In genomic region chr13:55444937-55445315, GRCm38 (mm10) we compare ENCODE assay signal across 8 mouse cellular contexts. TPM values are rescaled to one million over a fixed set of nuclear protein-coding genes. Genes with fewer than 3 reads are reported as not detected.
DNase-seq lines count a peak whose midpoint lies in the region; ATAC-seq lines count a peak whose summit lies in the region.

TSS of gene Grk6 (plus strand) at chr13:55445072.

- no peaks in the 10 kb centered on the region for H3K9me3 ChIP-seq in heart, embryonic 10.5 days
- no peaks in the 10 kb centered on the region for H3K9me3 ChIP-seq in kidney, embryonic 15.5 days (replicated peaks)

- peak within 1 kb of the TSS; percentile 85 for H3K4me3 ChIP-seq in heart, embryonic 10.5 days
- peak within 1 kb of the TSS; percentile 93 for H3K4me3 ChIP-seq in kidney, embryonic 15.5 days (replicated peaks)

- H3K36me3 ChIP-seq in heart, embryonic 10.5 days = peaks cover 10% of the 10 kb centered on the region
- H3K36me3 ChIP-seq in kidney, embryonic 15.5 days = peaks cover 11% of the 10 kb centered on the region

- H3K9ac ChIP-seq in kidney, embryonic 15.5 days = peak within 1 kb of the TSS; percentile 100

- H3K4me1 ChIP-seq in heart, embryonic 10.5 days = peaks cover 29% of the 10 kb centered on the region
- H3K4me1 ChIP-seq in kidney, embryonic 15.5 days = peaks cover 34% of the 10 kb centered on the region

- peak; percentile 98 to 99 for DNase-seq in B cell, adult 2 months
- DNase-seq in brain, adult 2 months (ENCODE audit: low read depth, low spot score) = peak; percentile 100
- DNase-seq in heart, embryonic 10.5 days (ENCODE audit: low spot score) = peak; percentile 100
- peak; percentile 100 for DNase-seq in liver
- peak; percentile 99 for DNase-seq in spleen, postnatal 4 days (ENCODE audit: low spot score in 2 of 2)

- ATAC-seq in erythroblast, adult 5-6 weeks (replicated peaks; ENCODE audit: low FRiP score, poor library complexity, severe bottlenecking) = peak; percentile 86
- peak; percentile 97 for ATAC-seq in kidney, embryonic 15.5 days (replicated peaks; ENCODE audit: low FRiP score)
- peak; percentile 83 for ATAC-seq in monocyte, adult 5-6 weeks (replicated peaks; ENCODE audit: insufficient number of reproducible peaks, low FRiP score, low TSS enrichment, poor library complexity, severe bottlenecking)

- H3K27ac ChIP-seq in heart, embryonic 10.5 days = peak within 1 kb of the TSS; percentile 97
- H3K27ac ChIP-seq in kidney, embryonic 15.5 days = peak within 1 kb of the TSS; percentile 99

- H3K27me3 ChIP-seq in heart, embryonic 10.5 days (ENCODE audit: insufficient read depth, poor library complexity, severe bottlenecking) = no peaks in the 10 kb centered on the region
- H3K27me3 ChIP-seq in kidney, embryonic 15.5 days = no peaks in the 10 kb centered on the region

- WGBS in heart, embryonic 10.5 days = under 1% methylated on average over 35 of the region's 35 CpGs
- under 1% methylated on average over 35 of the region's 35 CpGs for WGBS in kidney, embryonic 15.5 days

- peak within 1 kb of the TSS; percentile 79 for H3K4me2 ChIP-seq in kidney, embryonic 15.5 days

RNA-seq across cellular contexts. Expression of gene Grk6, which starts in this region (rescaled TPM):
- total RNA-seq in erythroblast, adult 5-6 weeks (2015; ENCODE audit: low replicate concordance) = 24.2 and 25.2 TPM in 2 replicates
- total RNA-seq in erythroblast, adult 5-6 weeks (2017; ENCODE audit: low replicate concordance) = 33.4 and 38.2 TPM in 2 replicates
- polyA plus RNA-seq in heart, embryonic 10.5 days (2016; fragmentation: Nextera tagmentation; extraction: Ambion mirVana) = 29.5 and 44.2 TPM in 2 replicates
- polyA plus RNA-seq in kidney, embryonic 15.5 days (2015; fragmentation: Nextera tagmentation; extraction: Ambion mirVana) = 41.6 and 45.9 TPM in 2 replicates
- total RNA-seq in monocyte, adult 5-6 weeks (2017) = 179 to 219 TPM (median 207 TPM) in 3 replicates

Comparison
In these comparisons a context has a peak if more than half of its experiments do, and no peak if none do; other contexts are left out.
1. Peak in every context shown above with its lines: DNase-seq, ATAC-seq, H3K4me3 ChIP-seq and H3K27ac ChIP-seq.